Mouse (Mus musculus) left cerebral cortex, postnatal 25 days (tissue): ENCODE results near the gene Fbxl21. TPM values are rescaled to one million over a fixed set of nuclear protein-coding genes. Genes with fewer than 3 reads are reported as not detected.
A peak's percentile ranks its signal among the peaks of the same experiment; 100 is the strongest.

Experiments
- DNase-seq, 2 experiments: peaks; one replicate each; pipeline ENCODE4 v3.0.0; 2022; ENCODE audit warnings: low spot score in 2 of 2, mixed read lengths in 1 of 2
- intact Hi-C: fragments of 180-260 bp; cut with DNase I; formaldehyde crosslinking; loops from one replicate; pipeline ENCODE4 v1.15.1; 2025
- total RNA-seq, 2 experiments: library from RNA; stranded (reverse); gene quantifications; 2 replicates each; pipeline ENCODE4 v1.2.3; 2021

The Fbxl21 gene
- total RNA-seq, 2 experiments from 2014 or later: 4.0 to 7.3 TPM

GRCm38 (mm10) chr13:56571645-56572044 lies 49.4 kb downstream of the Fbxl21 start:
- intact Hi-C loops: no loop called here

GRCm38 (mm10) chr13:56575074-56575473 lies 52.8 kb downstream of the Fbxl21 start:
- no peak for DNase-seq
- intact Hi-C loops: loop anchor here (5.0 kb wide), 2 partner anchors 67 to 82 kb away; no protein-coding TSS in a partner anchor

More at GRCm38 (mm10) chr13:56571645-56572044, 49.4 kb downstream of the Fbxl21 start:
- DNase-seq: no peak

- peak; percentile 51 to 65 for DNase-seq
- intact Hi-C loops: loop anchor here (5.0 kb wide), 2 partner anchors 66 to 81 kb away; no protein-coding TSS in a partner anchor
Observed at GRCm38 (mm10) chr13:56575701-56576321, 53.5 kb downstream of the Fbxl21 start.

- intact Hi-C loops: loop anchor here (5.0 kb wide), 2 partner anchors 64 to 79 kb away; no protein-coding TSS in a partner anchor
- no peak for DNase-seq
Observed at GRCm38 (mm10) chr13:56578097-56578496, 55.8 kb downstream of the Fbxl21 start.

- intact Hi-C loops: no loop called here
- peak in 1 of 2 experiments; percentile 54 for DNase-seq
Observed at GRCm38 (mm10) chr13:56580450-56580849, 58.2 kb downstream of the Fbxl21 start.

GRCm38 (mm10) chr13:56581512-56581911 lies 59.2 kb downstream of the Fbxl21 start:
- DNase-seq: no peak
- intact Hi-C loops: no loop called here

DNA sequence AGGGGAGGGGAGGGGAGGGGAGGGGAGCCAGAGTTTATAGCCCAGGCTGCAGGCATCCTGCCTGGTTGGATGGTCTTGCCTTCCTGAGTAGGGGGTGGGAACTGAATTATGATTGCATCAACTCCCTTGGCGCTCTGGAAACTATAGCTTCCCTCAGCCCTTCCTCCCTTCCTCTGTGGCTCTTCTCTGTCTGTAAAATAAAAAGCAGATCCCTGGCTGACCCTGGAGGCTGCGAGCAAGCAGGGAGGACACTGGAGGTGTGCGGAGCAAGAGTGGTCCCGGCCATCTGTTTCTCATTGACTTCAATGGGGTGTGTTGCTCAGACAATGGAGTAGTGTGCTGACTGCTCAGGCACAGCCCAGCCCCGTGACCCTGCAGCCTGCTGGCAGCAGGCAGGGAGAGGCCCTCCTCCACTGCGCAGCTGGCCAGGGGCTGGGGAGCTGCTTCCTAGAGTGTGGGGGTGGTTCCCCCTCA lies 59.7 kb downstream of the Fbxl21 start:
- intact Hi-C loops: no loop called here
- DNase-seq: peak in 1 of 2 experiments; percentile 30

- intact Hi-C loops: no loop called here
Observed at GRCm38 (mm10) chr13:56582720-56583119, 60.4 kb downstream of the Fbxl21 start.

GRCm38 (mm10) chr13:56586046-56586445 lies 63.8 kb downstream of the Fbxl21 start:
- DNase-seq: no peak
- intact Hi-C loops: no loop called here

More at GRCm38 (mm10) chr13:56582720-56583119, 60.4 kb downstream of the Fbxl21 start:
- DNase-seq: no peak

Other genes with a start within 250 kb of the Fbxl21 start
- gene Cxcl14, start 225.9 kb upstream of the Fbxl21 start, total RNA-seq: 100 to 1,000 TPM; 130 to 158 TPM
- gene Gm3045, start 95.9 kb upstream of the Fbxl21 start, total RNA-seq: not detected
- gene Slc25a48, start 84.1 kb upstream of the Fbxl21 start, total RNA-seq: under 1 TPM in 1 of 2 experiments, not detected in 1; 0.14 TPM
- gene Il9, start 40.2 kb upstream of the Fbxl21 start, total RNA-seq: not detected
- gene Lect2, start 26.0 kb downstream of the Fbxl21 start, total RNA-seq: not detected
- 1 to 10 TPM; 3.8 to 4.1 TPM for gene Tgfbi, start 87.1 kb downstream of the Fbxl21 start, total RNA-seq
- 10 to 100 TPM; 20.2 to 20.3 TPM for gene Smad5, start 180.5 kb downstream of the Fbxl21 start, total RNA-seq
- 10 to 100 TPM; 10.8 to 15.4 TPM for gene Gm45623, start 231.4 kb downstream of the Fbxl21 start, total RNA-seq